Mouse (Mus musculus): Measurements from ENCODE around the gene BC025446. TPM values are rescaled to one million over a fixed set of nuclear protein-coding genes. Genes with fewer than 3 reads are reported as not detected.
"Not testable (repeated sequence)": the region's sequence is repeated elsewhere in the genome, so short reads cannot be mapped to it uniquely, and the experiment has no call there.

Gene BC025446
- polyA plus RNA-seq (2014; fragmentation: Nextera tagmentation; extraction: Ambion mirVana), result not detected in 2 replicates

GRCm38 (mm10) chr15:75215778-75216691 lies at the start of gene BC025446:
Gene BC025446 (plus strand): TSS chr15:75216376.
- no peaks in the 10 kb centered on the region for H3K27me3 ChIP-seq (ENCODE audit: control insufficient read depth, insufficient read depth, low read length)
- no peak for ATAC-seq (replicated peaks; ENCODE audit: low FRiP score)
- no peak within 1 kb of the TSS for H3K27ac ChIP-seq (ENCODE audit: low read depth, low read length)
- H3K4me1 ChIP-seq (replicated peaks; ENCODE audit: control insufficient read depth, insufficient read depth, low read length), result no peaks in the 10 kb centered on the region
- H3K9me3 ChIP-seq (ENCODE audit: control insufficient read depth, low read length), result no peaks in the 10 kb centered on the region
- H3K36me3 ChIP-seq (ENCODE audit: control insufficient read depth, insufficient read depth, low read length), result no peaks in the 10 kb centered on the region
- H3K9ac ChIP-seq (ENCODE audit: low read length), result no peak within 1 kb of the TSS
- WGBS, result 80% methylated on average over 7 of the region's 7 CpGs
- no peak within 1 kb of the TSS for H3K4me2 ChIP-seq (ENCODE audit: low read depth, low read length, severe bottlenecking)
- H3K4me3 ChIP-seq (ENCODE audit: low read depth, low read length), result no peak within 1 kb of the TSS
- DNase-seq (ENCODE audit: low spot score), result no peak

- Histone ChIP-seq H3K9ac (ENCODE audit: low read length) (no peak overlapping the region), H3K27ac (ENCODE audit: low read depth, low read length) (no peak overlapping the region), H3K4me2 (ENCODE audit: low read depth, low read length, severe bottlenecking) (no peak overlapping the region), H3K4me1 (replicated peaks; ENCODE audit: control insufficient read depth, insufficient read depth, low read length) (no peaks in the 10 kb centered on the region), H3K4me3 (ENCODE audit: low read depth, low read length) (no peak overlapping the region), H3K36me3 (ENCODE audit: control insufficient read depth, insufficient read depth, low read length) (no peaks in the 10 kb centered on the region), H3K27me3 (ENCODE audit: control insufficient read depth, insufficient read depth, low read length) (no peaks in the 10 kb centered on the region), H3K9me3 (ENCODE audit: control insufficient read depth, low read length) (no peaks in the 10 kb centered on the region)
- WGBS, result 58% methylated on average over 1 of the region's 1 CpGs
- DNase-seq (ENCODE audit: low spot score), result peak; percentile 49
- ATAC-seq (replicated peaks; ENCODE audit: low FRiP score), result no peak
These were observed 40.7 kb upstream of the BC025446 start for GRCm38 (mm10) chr15:75175506-75175905.

- ATAC-seq (replicated peaks; ENCODE audit: low FRiP score) (no peak), DNase-seq (ENCODE audit: low spot score) (no peak)
- no peak overlapping the region for H3K27ac ChIP-seq (ENCODE audit: low read depth, low read length)
- H3K9ac ChIP-seq (ENCODE audit: low read length), result no peak overlapping the region
- H3K4me2 ChIP-seq (ENCODE audit: low read depth, low read length, severe bottlenecking), result no peak overlapping the region
- H3K4me1 ChIP-seq (replicated peaks; ENCODE audit: control insufficient read depth, insufficient read depth, low read length), result no peaks in the 10 kb centered on the region
- no peaks in the 10 kb centered on the region for H3K36me3 ChIP-seq (ENCODE audit: control insufficient read depth, insufficient read depth, low read length)
- WGBS, result 29% methylated on average over 2 of the region's 2 CpGs
- no peaks in the 10 kb centered on the region for H3K27me3 ChIP-seq (ENCODE audit: control insufficient read depth, insufficient read depth, low read length)
- no peaks in the 10 kb centered on the region for H3K9me3 ChIP-seq (ENCODE audit: control insufficient read depth, low read length)
- H3K4me3 ChIP-seq (ENCODE audit: low read depth, low read length), result no peak overlapping the region
These were observed 29.9 kb upstream of the BC025446 start for GRCm38 (mm10) chr15:75186291-75186690.

- Histone ChIP-seq H3K4me2 (ENCODE audit: low read depth, low read length, severe bottlenecking) (no peak overlapping the region), H3K9ac (ENCODE audit: low read length) (no peak overlapping the region), H3K27me3 (ENCODE audit: control insufficient read depth, insufficient read depth, low read length) (no peaks in the 10 kb centered on the region), H3K9me3 (ENCODE audit: control insufficient read depth, low read length) (no peaks in the 10 kb centered on the region), H3K27ac (ENCODE audit: low read depth, low read length) (no peak overlapping the region), H3K36me3 (ENCODE audit: control insufficient read depth, insufficient read depth, low read length) (no peaks in the 10 kb centered on the region), H3K4me1 (replicated peaks; ENCODE audit: control insufficient read depth, insufficient read depth, low read length) (no peaks in the 10 kb centered on the region), H3K4me3 (ENCODE audit: low read depth, low read length) (no peak overlapping the region)
- ATAC-seq (replicated peaks; ENCODE audit: low FRiP score) (no peak), DNase-seq (ENCODE audit: low spot score) (no peak)
- 71% methylated on average over 2 of the region's 2 CpGs for WGBS
These were observed 27.1 kb upstream of the BC025446 start for GRCm38 (mm10) chr15:75189116-75189515.

- not testable (repeated sequence) for H3K36me3 ChIP-seq (ENCODE audit: control insufficient read depth, insufficient read depth, low read length); ATAC-seq (replicated peaks; ENCODE audit: low FRiP score); H3K9ac ChIP-seq (ENCODE audit: low read length); H3K4me1 ChIP-seq (replicated peaks; ENCODE audit: control insufficient read depth, insufficient read depth, low read length); H3K27me3 ChIP-seq (ENCODE audit: control insufficient read depth, insufficient read depth, low read length); H3K4me3 ChIP-seq (ENCODE audit: low read depth, low read length); H3K27ac ChIP-seq (ENCODE audit: low read depth, low read length); DNase-seq (ENCODE audit: low spot score); H3K9me3 ChIP-seq (ENCODE audit: control insufficient read depth, low read length); H3K4me2 ChIP-seq (ENCODE audit: low read depth, low read length, severe bottlenecking)
- 3% methylated on average over 1 of the region's 3 CpGs for WGBS
These were observed 25.6 kb upstream of the BC025446 start for GRCm38 (mm10) chr15:75190560-75190959.

GRCm38 (mm10) chr15:75216831-75217230 lies 655 bp downstream of the BC025446 start:
- Histone ChIP-seq H3K4me1 (replicated peaks; ENCODE audit: control insufficient read depth, insufficient read depth, low read length) (no peaks in the 10 kb centered on the region), H3K9me3 (ENCODE audit: control insufficient read depth, low read length) (no peaks in the 10 kb centered on the region), H3K4me3 (ENCODE audit: low read depth, low read length) (no peak overlapping the region), H3K4me2 (ENCODE audit: low read depth, low read length, severe bottlenecking) (no peak overlapping the region), H3K9ac (ENCODE audit: low read length) (no peak overlapping the region), H3K36me3 (ENCODE audit: control insufficient read depth, insufficient read depth, low read length) (no peaks in the 10 kb centered on the region), H3K27me3 (ENCODE audit: control insufficient read depth, insufficient read depth, low read length) (no peaks in the 10 kb centered on the region), H3K27ac (ENCODE audit: low read depth, low read length) (no peak overlapping the region)
- DNase-seq (ENCODE audit: low spot score) (no peak), ATAC-seq (replicated peaks; ENCODE audit: low FRiP score) (no peak)
- WGBS, result 61% methylated on average over 1 of the region's 1 CpGs

- DNase-seq (ENCODE audit: low spot score) (no peak), ATAC-seq (replicated peaks; ENCODE audit: low FRiP score) (no peak)
- no peaks in the 10 kb centered on the region for H3K4me1 ChIP-seq (replicated peaks; ENCODE audit: control insufficient read depth, insufficient read depth, low read length)
- H3K36me3 ChIP-seq (ENCODE audit: control insufficient read depth, insufficient read depth, low read length), result no peaks in the 10 kb centered on the region
- no peaks in the 10 kb centered on the region for H3K9me3 ChIP-seq (ENCODE audit: control insufficient read depth, low read length)
- no peak overlapping the region for H3K4me3 ChIP-seq (ENCODE audit: low read depth, low read length)
- no peak overlapping the region for H3K4me2 ChIP-seq (ENCODE audit: low read depth, low read length, severe bottlenecking)
- H3K27ac ChIP-seq (ENCODE audit: low read depth, low read length), result no peak overlapping the region
- no peak overlapping the region for H3K9ac ChIP-seq (ENCODE audit: low read length)
- no peaks in the 10 kb centered on the region for H3K27me3 ChIP-seq (ENCODE audit: control insufficient read depth, insufficient read depth, low read length)
These were observed 5.8 kb downstream of the BC025446 start for GRCm38 (mm10) chr15:75221942-75222341.

GRCm38 (mm10) chr15:75237736-75238288 lies 21.6 kb downstream of the BC025446 start:
- DNase-seq (ENCODE audit: low spot score) (no peak), ATAC-seq (replicated peaks; ENCODE audit: low FRiP score) (no peak)
- Histone ChIP-seq H3K9ac (ENCODE audit: low read length) (no peak overlapping the region), H3K36me3 (ENCODE audit: control insufficient read depth, insufficient read depth, low read length) (no peaks in the 10 kb centered on the region), H3K27ac (ENCODE audit: low read depth, low read length) (no peak overlapping the region), H3K27me3 (ENCODE audit: control insufficient read depth, insufficient read depth, low read length) (no peaks in the 10 kb centered on the region), H3K9me3 (ENCODE audit: control insufficient read depth, low read length) (no peaks in the 10 kb centered on the region), H3K4me2 (ENCODE audit: low read depth, low read length, severe bottlenecking) (no peak overlapping the region), H3K4me1 (replicated peaks; ENCODE audit: control insufficient read depth, insufficient read depth, low read length) (no peaks in the 10 kb centered on the region), H3K4me3 (ENCODE audit: low read depth, low read length) (no peak overlapping the region)
- WGBS, result 78% methylated on average over 3 of the region's 3 CpGs

Data from forebrain, embryonic 11.5 days (tissue).